Mouse (Mus musculus): Measurements from ENCODE around the gene Astl. TPM values are rescaled to one million over a fixed set of nuclear protein-coding genes. Genes with fewer than 3 reads are reported as not detected.
"Not testable (repeated sequence)": the region's sequence is repeated elsewhere in the genome, so short reads cannot be mapped to it uniquely, and the experiment has no call there.

Astl gene
- polyA plus RNA-seq (2014; fragmentation: Nextera tagmentation; extraction: Ambion mirVana), result 0.10 and 0.11 TPM in 2 replicates

GRCm38 (mm10) chr2:127338416-127338815 is at the start of gene Astl:
Astl (plus strand) TSS chr2:127338639.
- 79% methylated on average over 4 of the region's 4 CpGs for WGBS
- Histone ChIP-seq H3K27ac (replicated peaks; ENCODE audit: low read depth, low read length) (no peak within 1 kb of the TSS), H3K9ac (replicated peaks; ENCODE audit: low read length) (no peak within 1 kb of the TSS), H3K4me1 (ENCODE audit: control insufficient read depth, insufficient read depth, low read length) (peaks cover 6% of the 10 kb centered on the region), H3K36me3 (replicated peaks; ENCODE audit: control insufficient read depth, insufficient read depth, low read depth, low read length) (no peaks in the 10 kb centered on the region), H3K27me3 (ENCODE audit: control insufficient read depth, insufficient read depth, low read length) (peaks cover 16% of the 10 kb centered on the region), H3K4me3 (ENCODE audit: low read depth, low read length) (no peak within 1 kb of the TSS), H3K9me3 (replicated peaks; ENCODE audit: control insufficient read depth, low read length) (no peaks in the 10 kb centered on the region), H3K4me2 (ENCODE audit: low read depth, low read length) (no peak within 1 kb of the TSS)
- DNase-seq (ENCODE audit: low spot score) (no peak), ATAC-seq (replicated peaks; ENCODE audit: insufficient number of reproducible peaks, low FRiP score, low TSS enrichment, low read depth) (no peak)

GRCm38 (mm10) chr2:127292250-127292649 is 46.2 kb upstream of the Astl start:
- Histone ChIP-seq H3K9ac (replicated peaks; ENCODE audit: low read length) (no peak overlapping the region), H3K36me3 (replicated peaks; ENCODE audit: control insufficient read depth, insufficient read depth, low read depth, low read length) (peaks cover 6% of the 10 kb centered on the region), H3K9me3 (replicated peaks; ENCODE audit: control insufficient read depth, low read length) (no peaks in the 10 kb centered on the region), H3K4me1 (ENCODE audit: control insufficient read depth, insufficient read depth, low read length) (no peaks in the 10 kb centered on the region), H3K27me3 (ENCODE audit: control insufficient read depth, insufficient read depth, low read length) (no peaks in the 10 kb centered on the region), H3K4me3 (ENCODE audit: low read depth, low read length) (no peak overlapping the region), H3K27ac (replicated peaks; ENCODE audit: low read depth, low read length) (no peak overlapping the region), H3K4me2 (ENCODE audit: low read depth, low read length) (no peak overlapping the region)
- 75% methylated on average over 4 of the region's 4 CpGs for WGBS
- DNase-seq (ENCODE audit: low spot score) (no peak), ATAC-seq (replicated peaks; ENCODE audit: insufficient number of reproducible peaks, low FRiP score, low TSS enrichment, low read depth) (no peak)

- no peak overlapping the region for H3K9ac ChIP-seq (replicated peaks; ENCODE audit: low read length)
- no peaks in the 10 kb centered on the region for H3K4me1 ChIP-seq (ENCODE audit: control insufficient read depth, insufficient read depth, low read length)
- no peak overlapping the region for H3K27ac ChIP-seq (replicated peaks; ENCODE audit: low read depth, low read length)
- H3K4me2 ChIP-seq (ENCODE audit: low read depth, low read length), result no peak overlapping the region
- WGBS, result 94% methylated on average over 7 of the region's 7 CpGs
- ATAC-seq (replicated peaks; ENCODE audit: insufficient number of reproducible peaks, low FRiP score, low TSS enrichment, low read depth), result no peak
- no peaks in the 10 kb centered on the region for H3K9me3 ChIP-seq (replicated peaks; ENCODE audit: control insufficient read depth, low read length)
- H3K36me3 ChIP-seq (replicated peaks; ENCODE audit: control insufficient read depth, insufficient read depth, low read depth, low read length), result peaks cover 4% of the 10 kb centered on the region
- DNase-seq (ENCODE audit: low spot score), result no peak
- H3K27me3 ChIP-seq (ENCODE audit: control insufficient read depth, insufficient read depth, low read length), result no peaks in the 10 kb centered on the region
- no peak overlapping the region for H3K4me3 ChIP-seq (ENCODE audit: low read depth, low read length)
These were observed 41.2 kb upstream of the Astl start for GRCm38 (mm10) chr2:127297001-127297805.

GRCm38 (mm10) chr2:127298056-127298455 is 40.4 kb upstream of the Astl start:
- H3K4me3 ChIP-seq (ENCODE audit: low read depth, low read length), result no peak overlapping the region
- H3K36me3 ChIP-seq (replicated peaks; ENCODE audit: control insufficient read depth, insufficient read depth, low read depth, low read length), result peaks cover 3% of the 10 kb centered on the region
- no peak overlapping the region for H3K9ac ChIP-seq (replicated peaks; ENCODE audit: low read length)
- H3K27ac ChIP-seq (replicated peaks; ENCODE audit: low read depth, low read length), result no peak overlapping the region
- H3K9me3 ChIP-seq (replicated peaks; ENCODE audit: control insufficient read depth, low read length), result no peaks in the 10 kb centered on the region
- DNase-seq (ENCODE audit: low spot score) (peak; percentile 30), ATAC-seq (replicated peaks; ENCODE audit: insufficient number of reproducible peaks, low FRiP score, low TSS enrichment, low read depth) (no peak)
- H3K27me3 ChIP-seq (ENCODE audit: control insufficient read depth, insufficient read depth, low read length), result no peaks in the 10 kb centered on the region
- H3K4me2 ChIP-seq (ENCODE audit: low read depth, low read length), result no peak overlapping the region
- 91% methylated on average over 1 of the region's 1 CpGs for WGBS
- no peaks in the 10 kb centered on the region for H3K4me1 ChIP-seq (ENCODE audit: control insufficient read depth, insufficient read depth, low read length)

- H3K27ac ChIP-seq (replicated peaks; ENCODE audit: low read depth, low read length), result no peak overlapping the region
- H3K36me3 ChIP-seq (replicated peaks; ENCODE audit: control insufficient read depth, insufficient read depth, low read depth, low read length), result peaks cover 3% of the 10 kb centered on the region; the same call in 1 of the 2 replicates
- H3K4me1 ChIP-seq (ENCODE audit: control insufficient read depth, insufficient read depth, low read length), result no peaks in the 10 kb centered on the region
- H3K4me2 ChIP-seq (ENCODE audit: low read depth, low read length), result no peak overlapping the region
- ATAC-seq (replicated peaks; ENCODE audit: insufficient number of reproducible peaks, low FRiP score, low TSS enrichment, low read depth) (no peak), DNase-seq (ENCODE audit: low spot score) (no peak)
- no peaks in the 10 kb centered on the region for H3K27me3 ChIP-seq (ENCODE audit: control insufficient read depth, insufficient read depth, low read length)
- H3K9me3 ChIP-seq (replicated peaks; ENCODE audit: control insufficient read depth, low read length), result no peaks in the 10 kb centered on the region
- no peak overlapping the region for H3K9ac ChIP-seq (replicated peaks; ENCODE audit: low read length)
- WGBS, result 79% methylated on average over 3 of the region's 3 CpGs
- H3K4me3 ChIP-seq (ENCODE audit: low read depth, low read length), result no peak overlapping the region
These were observed 37.7 kb upstream of the Astl start for GRCm38 (mm10) chr2:127300701-127301100.

- Histone ChIP-seq H3K9me3 (replicated peaks; ENCODE audit: control insufficient read depth, low read length) (no peaks in the 10 kb centered on the region), H3K4me2 (ENCODE audit: low read depth, low read length) (no peak overlapping the region), H3K4me1 (ENCODE audit: control insufficient read depth, insufficient read depth, low read length) (no peaks in the 10 kb centered on the region), H3K36me3 (replicated peaks; ENCODE audit: control insufficient read depth, insufficient read depth, low read depth, low read length) (peaks cover 3% of the 10 kb centered on the region; the same call in 1 of the 2 replicates), H3K9ac (replicated peaks; ENCODE audit: low read length) (no peak overlapping the region), H3K4me3 (ENCODE audit: low read depth, low read length) (no peak overlapping the region), H3K27ac (replicated peaks; ENCODE audit: low read depth, low read length) (no peak overlapping the region), H3K27me3 (ENCODE audit: control insufficient read depth, insufficient read depth, low read length) (no peaks in the 10 kb centered on the region)
- WGBS, result 96% methylated on average over 3 of the region's 3 CpGs
- DNase-seq (ENCODE audit: low spot score), result no peak
- ATAC-seq (replicated peaks; ENCODE audit: insufficient number of reproducible peaks, low FRiP score, low TSS enrichment, low read depth), result no peak
These were observed 36.6 kb upstream of the Astl start for GRCm38 (mm10) chr2:127301883-127302282.

- not testable (repeated sequence) for H3K36me3 ChIP-seq (replicated peaks; ENCODE audit: control insufficient read depth, insufficient read depth, low read depth, low read length); H3K27ac ChIP-seq (replicated peaks; ENCODE audit: low read depth, low read length); H3K27me3 ChIP-seq (ENCODE audit: control insufficient read depth, insufficient read depth, low read length); DNase-seq (ENCODE audit: low spot score); H3K4me1 ChIP-seq (ENCODE audit: control insufficient read depth, insufficient read depth, low read length); H3K4me3 ChIP-seq (ENCODE audit: low read depth, low read length); ATAC-seq (replicated peaks; ENCODE audit: insufficient number of reproducible peaks, low FRiP score, low TSS enrichment, low read depth); H3K9ac ChIP-seq (replicated peaks; ENCODE audit: low read length); H3K9me3 ChIP-seq (replicated peaks; ENCODE audit: control insufficient read depth, low read length); H3K4me2 ChIP-seq (ENCODE audit: low read depth, low read length)
- WGBS, result 90% methylated on average over 4 of the region's 4 CpGs
These were observed 34.2 kb upstream of the Astl start for GRCm38 (mm10) chr2:127304192-127304591.

- H3K4me1 ChIP-seq (ENCODE audit: control insufficient read depth, insufficient read depth, low read length), result no peaks in the 10 kb centered on the region
- H3K4me3 ChIP-seq (ENCODE audit: low read depth, low read length), result no peak overlapping the region
- ATAC-seq (replicated peaks; ENCODE audit: insufficient number of reproducible peaks, low FRiP score, low TSS enrichment, low read depth) (no peak), DNase-seq (ENCODE audit: low spot score) (no peak)
- H3K27me3 ChIP-seq (ENCODE audit: control insufficient read depth, insufficient read depth, low read length), result no peaks in the 10 kb centered on the region
- H3K4me2 ChIP-seq (ENCODE audit: low read depth, low read length), result no peak overlapping the region
- 81% methylated on average over 3 of the region's 3 CpGs for WGBS
- no peak overlapping the region for H3K9ac ChIP-seq (replicated peaks; ENCODE audit: low read length)
- H3K27ac ChIP-seq (replicated peaks; ENCODE audit: low read depth, low read length), result no peak overlapping the region
- no peaks in the 10 kb centered on the region for H3K9me3 ChIP-seq (replicated peaks; ENCODE audit: control insufficient read depth, low read length)
- H3K36me3 ChIP-seq (replicated peaks; ENCODE audit: control insufficient read depth, insufficient read depth, low read depth, low read length), result no peaks in the 10 kb centered on the region; the same call in 1 of the 2 replicates
These were observed 33.7 kb upstream of the Astl start for GRCm38 (mm10) chr2:127304609-127305210.
